Mouse (Mus musculus) neural tube, embryonic 10.5 days (tissue): ENCODE measurements at regions not wholly inside any gene's neighbourhood (a gene's known extent, or its start where the extent isn't known, plus 50 kb on each side); places are given as distances from the start of the nearest gene placed in this dataset.
"Not testable (repeated sequence)": the region's sequence is repeated elsewhere in the genome, so short reads cannot be mapped to it uniquely, and the experiment has no call there.

Experiments used
- DNase-seq: peaks from one replicate; pipeline ENCODE4 v3.0.0-alpha.2; 2017; ENCODE audit warnings: low spot score; ENCODE audit errors: extremely low spot score

GRCm38 (mm10) chr8:103625166-103625890 lies 476.1 kb upstream of the Cdh5 start:
- DNase-seq: no peak

GRCm38 (mm10) chr8:103626446-103626845 lies 475.0 kb upstream of the Cdh5 start:
- no peak for DNase-seq

GRCm38 (mm10) chr8:103632543-103632942 lies 468.9 kb upstream of the Cdh5 start:
- peak; percentile 11 for DNase-seq

GRCm38 (mm10) chr8:103634951-103635350 lies 466.5 kb upstream of the Cdh5 start:
- no peak for DNase-seq

- no peak for DNase-seq
Observed at GRCm38 (mm10) chr8:103643621-103644020, 457.8 kb upstream of the Cdh5 start.

- DNase-seq: no peak
Observed at GRCm38 (mm10) chr8:103644106-103644505, 457.3 kb upstream of the Cdh5 start.

- no peak for DNase-seq
Observed at GRCm38 (mm10) chr8:103644845-103645244, 456.6 kb upstream of the Cdh5 start.

GRCm38 (mm10) chr8:103664796-103665195 lies 436.6 kb upstream of the Cdh5 start:
- no peak for DNase-seq

- DNase-seq: not testable (repeated sequence)
Observed at GRCm38 (mm10) chr8:103686233-103686632, 415.2 kb upstream of the Cdh5 start.

GRCm38 (mm10) chr8:103690438-103690837 lies 411.0 kb upstream of the Cdh5 start:
- no peak for DNase-seq

- no peak for DNase-seq
Observed at GRCm38 (mm10) chr8:103693531-103693930, 407.9 kb upstream of the Cdh5 start.

- DNase-seq: no peak
Observed at GRCm38 (mm10) chr8:103694331-103694891, 407.0 kb upstream of the Cdh5 start.

- no peak for DNase-seq
Observed at GRCm38 (mm10) chr8:103699016-103699520, 402.4 kb upstream of the Cdh5 start.

- DNase-seq: no peak
Observed at GRCm38 (mm10) chr8:103702236-103702635, 399.2 kb upstream of the Cdh5 start.

- DNase-seq: no peak
Observed at GRCm38 (mm10) chr8:103706084-103706483, 395.3 kb upstream of the Cdh5 start.

GRCm38 (mm10) chr8:103710871-103711270 lies 390.6 kb upstream of the Cdh5 start:
- DNase-seq: not testable (repeated sequence)

GRCm38 (mm10) chr8:103717723-103718122 lies 383.7 kb upstream of the Cdh5 start:
- DNase-seq: no peak

- DNase-seq: no peak
Observed at GRCm38 (mm10) chr8:103733466-103733865, 368.0 kb upstream of the Cdh5 start.

GRCm38 (mm10) chr8:103738330-103738729 lies 363.1 kb upstream of the Cdh5 start:
- DNase-seq: no peak

GRCm38 (mm10) chr8:103741395-103741794 lies 360.0 kb upstream of the Cdh5 start:
- no peak for DNase-seq

- no peak for DNase-seq
Observed at GRCm38 (mm10) chr8:103748734-103749133, 352.7 kb upstream of the Cdh5 start.

GRCm38 (mm10) chr8:103750278-103751097 lies 350.9 kb upstream of the Cdh5 start:
- peak; percentile 17 for DNase-seq
